Mouse (Mus musculus) stomach, embryonic 14.5 days (tissue): ENCODE measurements around the gene Pcnx2. TPM values are rescaled to one million over a fixed set of nuclear protein-coding genes. Genes with fewer than 3 reads are reported as not detected.

Experiments
- ATAC-seq: fragments of 200-750 bp; cut with Nextera tagmentation; 2 replicates; pipeline ENCODE4 v1.8.0; 2017; ENCODE audit warnings: low read depth, moderate TSS enrichment; ENCODE audit not compliant: insufficient number of reproducible peaks, insufficient read depth, low FRiP score
- H3K27ac ChIP-seq: fragments of 300-500 bp; sonication (generic); 2 replicates; pipeline ENCODE4 v1.5.1; 2014; ENCODE audit warnings: mild to moderate bottlenecking, low read length, moderate library complexity, mixed read lengths
- H3K27me3 ChIP-seq: fragments of 300-500 bp; sonication (generic); 2 replicates; pipeline ENCODE4 v1.6.1; 2014; ENCODE audit warnings: low read length, control low read depth, mixed read lengths; ENCODE audit not compliant: control insufficient read depth, insufficient read depth
- H3K36me3 ChIP-seq: fragments of 300-500 bp; sonication (generic); 2 replicates; pipeline ENCODE4 v1.6.1; 2014; ENCODE audit warnings: mild to moderate bottlenecking, control low read depth, low read length, moderate library complexity, mixed read lengths; ENCODE audit not compliant: control insufficient read depth, insufficient read depth
- H3K4me1 ChIP-seq: fragments of 300-500 bp; sonication (generic); 2 replicates; pipeline ENCODE4 v1.6.1; 2014; ENCODE audit warnings: low read length, control low read depth, mixed read lengths; ENCODE audit not compliant: control insufficient read depth, insufficient read depth
- H3K4me2 ChIP-seq: fragments of 300-500 bp; sonication (generic); replicated peaks from 2 replicates; pipeline ENCODE4 v1.6.1; 2014; ENCODE audit warnings: low read depth, low read length, control low read depth
- H3K4me3 ChIP-seq: fragments of 300-500 bp; sonication (generic); 2 replicates; pipeline ENCODE4 v1.5.1; 2014; ENCODE audit warnings: low read depth, low read length, control low read depth
- H3K9ac ChIP-seq: fragments of 300-500 bp; sonication (generic); replicated peaks from 2 replicates; pipeline ENCODE4 v1.6.1; 2014; ENCODE audit warnings: low read depth, mild to moderate bottlenecking, control low read depth, low read length, moderate library complexity, mixed read lengths
- H3K9me3 ChIP-seq: fragments of 300-500 bp; sonication (generic); 2 replicates; pipeline ENCODE4 v1.6.1; 2016; ENCODE audit warnings: low read depth, low read length, control low read depth; ENCODE audit not compliant: control insufficient read depth
- WGBS: fragments of 180-500 bp; shearing (Covaris S2); extraction: QIAGEN DNeasy Blood & Tissue Kit; methylation state at CpG from one replicate; pipeline ENCODE4 v1.1.7; 2014; 5-methylcytosine and 5-hydroxymethylcytosine counted together
- polyA plus RNA-seq: library from polyadenylated mRNA; unstranded; fragments of >200 nt; fragmentation: Nextera tagmentation; extraction: Ambion mirVana; gene quantifications from 2 replicates; pipeline ENCODE4 v1.2.1, GENCODE M21; 2014

The Pcnx2 gene
- polyA plus RNA-seq, 1 experiment from 2014 or later, result 0.29 TPM

DNA sequence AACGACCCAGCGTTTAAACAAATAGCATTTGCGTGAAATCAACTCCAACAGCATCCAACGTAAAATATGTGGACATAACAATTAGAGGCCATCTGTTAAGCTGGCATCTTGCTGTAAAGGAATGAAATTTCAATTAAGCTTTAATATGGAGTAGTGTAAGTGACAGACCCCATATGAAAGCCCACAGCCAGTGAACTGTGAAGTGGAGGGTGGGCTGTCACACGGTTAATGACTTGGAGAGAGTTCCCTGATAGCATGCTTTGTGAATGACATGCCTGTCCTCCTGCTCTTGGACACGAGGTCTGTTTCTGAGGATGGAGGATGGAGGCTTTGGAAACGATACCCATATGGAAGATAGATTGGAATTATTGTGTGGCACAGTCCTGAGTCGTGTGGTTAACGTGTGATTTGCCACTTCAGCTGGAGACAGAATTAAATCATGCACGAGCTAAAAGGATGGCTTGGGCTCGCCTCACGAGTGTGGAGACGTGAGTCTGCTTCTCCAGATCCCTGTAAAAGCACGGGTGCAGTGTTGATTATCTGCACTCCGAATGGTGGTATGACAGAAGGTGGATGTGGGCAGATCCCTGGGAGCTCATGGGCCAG is 195.1 kb downstream of the Pcnx2 start:
- H3K27ac ChIP-seq, result no peak overlapping the region
- H3K4me2 ChIP-seq, result no peak overlapping the region
- WGBS, result 79% methylated on average over 15 of the region's 15 CpGs
- H3K36me3 ChIP-seq, result no peaks in the 10 kb centered on the region
- H3K27me3 ChIP-seq, result no peaks in the 10 kb centered on the region
- peaks cover 5% of the 10 kb centered on the region; the same call in 1 of the 2 replicates for H3K9me3 ChIP-seq
- no peak overlapping the region for H3K4me3 ChIP-seq
- no peaks in the 10 kb centered on the region for H3K4me1 ChIP-seq
- ATAC-seq, result no peak
- no peak overlapping the region for H3K9ac ChIP-seq

Other genes with a start within 250 kb of the Pcnx2 start
- 6.4 and 7.4 TPM in 2 replicates for gene Map10, start 228.5 kb downstream of the Pcnx2 start, polyA plus RNA-seq
- 34.5 and 37.1 TPM in 2 replicates for gene Ntpcr, start 168.4 kb downstream of the Pcnx2 start, polyA plus RNA-seq
- 1.0 and 1.7 TPM in 2 replicates for gene Map3k21, start 12.1 kb upstream of the Pcnx2 start, polyA plus RNA-seq
- gene Kcnk1, start 96.9 kb upstream of the Pcnx2 start, polyA plus RNA-seq, result 56.5 and 62.2 TPM in 2 replicates